Mouse (Mus musculus): ENCODE data around the gene Ndufa9. TPM values are rescaled to one million over a fixed set of nuclear protein-coding genes. Genes with fewer than 3 reads are reported as not detected.

Ndufa9 gene
- polyA plus RNA-seq, 1 experiment from 2014 or later: 206 TPM

Other genes starting within 250 kb of the Ndufa9 start
- 0.34 and 0.35 TPM in 2 replicates for gene Kcna1, start 202.8 kb downstream of the Ndufa9 start, polyA plus RNA-seq (2015; fragmentation: Nextera tagmentation; extraction: Ambion mirVana)
- gene Kcna6, start 108.5 kb downstream of the Ndufa9 start, polyA plus RNA-seq (2015; fragmentation: Nextera tagmentation; extraction: Ambion mirVana): 1.2 and 1.6 TPM in 2 replicates
- not detected in 2 replicates for gene Akap3, start 4.0 kb upstream of the Ndufa9 start, polyA plus RNA-seq (2015; fragmentation: Nextera tagmentation; extraction: Ambion mirVana)
- 0.26 TPM in 1 of 2 replicates, not detected in the other for gene Dyrk4, start 72.7 kb upstream of the Ndufa9 start, polyA plus RNA-seq (2015; fragmentation: Nextera tagmentation; extraction: Ambion mirVana)
- gene Rad51ap1, start 90.5 kb upstream of the Ndufa9 start, polyA plus RNA-seq (2015; fragmentation: Nextera tagmentation; extraction: Ambion mirVana): 65.8 and 68.8 TPM in 2 replicates
- 18.3 and 18.5 TPM in 2 replicates for gene D6Wsu163e, start 90.8 kb upstream of the Ndufa9 start, polyA plus RNA-seq (2015; fragmentation: Nextera tagmentation; extraction: Ambion mirVana)
- gene Fgf6, start 166.4 kb upstream of the Ndufa9 start, polyA plus RNA-seq (2015; fragmentation: Nextera tagmentation; extraction: Ambion mirVana): not detected in 2 replicates
- 0.09 TPM in 1 of 2 replicates, not detected in the other for gene Fgf23, start 223.8 kb upstream of the Ndufa9 start, polyA plus RNA-seq (2015; fragmentation: Nextera tagmentation; extraction: Ambion mirVana)

Data from lung, embryonic 15.5 days (tissue).